13 mouse cellular contexts compared by ENCODE assay signal in the genomic region with DNA sequence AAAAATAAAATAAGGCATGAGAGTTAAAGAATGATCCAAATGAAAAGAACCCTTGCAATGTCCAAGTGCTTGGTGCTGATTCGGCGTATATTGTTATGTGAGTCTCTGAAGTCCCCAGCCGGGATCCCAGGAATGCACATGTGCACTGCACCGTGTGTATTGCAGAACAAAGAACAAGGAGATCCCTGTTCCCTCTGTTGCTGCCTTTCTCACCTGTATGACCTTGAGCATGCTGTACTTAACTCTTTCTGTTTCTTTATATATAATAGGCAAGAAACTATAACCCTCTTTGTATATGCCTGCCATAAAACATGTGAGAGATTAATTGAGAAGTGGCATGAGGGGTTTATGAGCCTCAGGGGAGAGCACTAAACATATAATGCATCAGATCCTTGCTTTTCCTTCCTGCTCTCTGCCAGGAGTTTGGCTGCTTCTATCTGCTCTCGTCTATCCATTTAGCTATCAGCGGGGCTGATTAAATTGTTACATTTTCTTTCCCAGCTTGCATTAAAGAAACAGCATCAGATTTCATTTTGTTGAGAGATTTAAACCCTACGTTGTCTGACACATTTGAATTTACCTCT.
A peak's percentile ranks its signal among the peaks of the same experiment; 100 is the strongest.
DNase-seq lines count a peak whose midpoint lies in the region; ATAC-seq and TF ChIP-seq lines count a peak whose summit lies in the region.
"Had no signal": no experiment of that assay in that cellular context is flagged by ENCODE, and none has a peak within 500 bp of the region (broad histone marks: within the 10 kb centered on the region; RNA-seq: fewer than 3 reads in every experiment).

No protein-coding gene starts in this region.

- no peak overlapping the region for H3K9ac ChIP-seq in forebrain, embryonic 13.5 days
- H3K9ac ChIP-seq in hindbrain, postnatal 0 days (replicated peaks; ENCODE audit: low read length): no peak overlapping the region
- H3K9ac ChIP-seq in neural tube, embryonic 11.5 days (ENCODE audit: low read length): no peak overlapping the region
- no peak overlapping the region for H3K9ac ChIP-seq in heart, embryonic 11.5 days (ENCODE audit: low read depth, low read length)

- WGBS in forebrain, embryonic 13.5 days: 30% methylated on average over 7 of the region's 7 CpGs
- WGBS in hindbrain, postnatal 0 days: 33% methylated on average over 7 of the region's 7 CpGs
- WGBS in neural tube, embryonic 11.5 days: 39% methylated on average over 7 of the region's 7 CpGs
- WGBS in heart, embryonic 11.5 days (ENCODE audit: insufficient replicate concordance): 64% methylated on average over 7 of the region's 7 CpGs

- no peak for TF ChIP-seq CTCF in hindbrain, postnatal 0 days (IDR thresholded peaks at IDR 0.05; ENCODE audit: low read depth)

- H3K4me2 ChIP-seq in forebrain, embryonic 13.5 days: no peak overlapping the region
- H3K4me2 ChIP-seq in hindbrain, postnatal 0 days (ENCODE audit: low read depth, low read length): no peak overlapping the region
- no peak overlapping the region for H3K4me2 ChIP-seq in neural tube, embryonic 11.5 days (ENCODE audit: low read depth)
- no peak overlapping the region for H3K4me2 ChIP-seq in heart, embryonic 11.5 days

- peak; percentile 37 for DNase-seq in embryo, embryonic 10.5 days (ENCODE audit: low spot score)
- peak; percentile 17 for DNase-seq in hindbrain, postnatal 0 days (ENCODE audit: low spot score)
- peak; percentile 28 for DNase-seq in neural tube, embryonic 11.5 days (ENCODE audit: low spot score)
- no peak for DNase-seq in adrenal gland, postnatal 25 days
- DNase-seq in frontal cortex, postnatal 14 days (ENCODE audit: low spot score in 2 of 2): no peak
- DNase-seq: cerebellum, postnatal 25 days; gastrocnemius, postnatal 36 days; kidney, adult 9 months; liver; right cerebral cortex, adult 18-20 months; thymus, adult 18-20 months had no signal

- no peak overlapping the region for H3K27ac ChIP-seq in forebrain, embryonic 13.5 days
- no peak overlapping the region for H3K27ac ChIP-seq in hindbrain, postnatal 0 days
- no peak overlapping the region; the same call in 1 of the 2 replicates for H3K27ac ChIP-seq in neural tube, embryonic 11.5 days (ENCODE audit: low read depth, low read length)
- H3K27ac ChIP-seq in heart, embryonic 11.5 days (ENCODE audit: low read depth, low read length): no peak overlapping the region

- H3K9me3 ChIP-seq in forebrain, embryonic 13.5 days (replicated peaks): no peaks in the 10 kb centered on the region
- H3K9me3 ChIP-seq in hindbrain, postnatal 0 days (ENCODE audit: low read length): no peaks in the 10 kb centered on the region
- H3K9me3 ChIP-seq in neural tube, embryonic 11.5 days (ENCODE audit: control insufficient read depth, low read length): no peaks in the 10 kb centered on the region
- H3K9me3 ChIP-seq in heart, embryonic 11.5 days (replicated peaks; ENCODE audit: control insufficient read depth, low read length): no peaks in the 10 kb centered on the region

- no peaks in the 10 kb centered on the region for H3K36me3 ChIP-seq in forebrain, embryonic 13.5 days (ENCODE audit: poor library complexity, severe bottlenecking)
- no peaks in the 10 kb centered on the region for H3K36me3 ChIP-seq in hindbrain, postnatal 0 days (ENCODE audit: insufficient read depth, low read length)
- no peaks in the 10 kb centered on the region for H3K36me3 ChIP-seq in neural tube, embryonic 11.5 days (ENCODE audit: control insufficient read depth, insufficient read depth, low read length)
- no peaks in the 10 kb centered on the region for H3K36me3 ChIP-seq in heart, embryonic 11.5 days (ENCODE audit: control insufficient read depth, insufficient read depth, low read length)

- H3K4me3 ChIP-seq in forebrain, embryonic 13.5 days: no peak overlapping the region
- no peak overlapping the region for H3K4me3 ChIP-seq in hindbrain, postnatal 0 days (ENCODE audit: low read length)
- no peak overlapping the region for H3K4me3 ChIP-seq in neural tube, embryonic 11.5 days (ENCODE audit: low read depth, low read length)
- H3K4me3 ChIP-seq in heart, embryonic 11.5 days (ENCODE audit: low read depth, low read length): no peak overlapping the region

- H3K4me1 ChIP-seq in forebrain, embryonic 13.5 days: peaks cover 24% of the 10 kb centered on the region
- H3K4me1 ChIP-seq in hindbrain, postnatal 0 days (ENCODE audit: insufficient read depth, low read length): no peaks in the 10 kb centered on the region
- no peaks in the 10 kb centered on the region; the same call in 1 of the 2 replicates for H3K4me1 ChIP-seq in neural tube, embryonic 11.5 days (ENCODE audit: control insufficient read depth, insufficient read depth, low read length)
- H3K4me1 ChIP-seq in heart, embryonic 11.5 days (ENCODE audit: control insufficient read depth, insufficient read depth, low read length): no peaks in the 10 kb centered on the region

- no peaks in the 10 kb centered on the region for H3K27me3 ChIP-seq in forebrain, embryonic 13.5 days
- no peaks in the 10 kb centered on the region for H3K27me3 ChIP-seq in hindbrain, postnatal 0 days (ENCODE audit: insufficient read depth, low read length)
- no peaks in the 10 kb centered on the region for H3K27me3 ChIP-seq in neural tube, embryonic 11.5 days (ENCODE audit: control insufficient read depth, insufficient read depth, low read length)
- H3K27me3 ChIP-seq in heart, embryonic 11.5 days (ENCODE audit: control insufficient read depth, insufficient read depth, low read length): no peaks in the 10 kb centered on the region

- ATAC-seq in forebrain, embryonic 13.5 days: peak; percentile 66; the same call in 1 of the 2 replicates
- no peak for ATAC-seq in hindbrain, postnatal 0 days
- 0 out of 2 replicates have a peak, but pooled peaks have one; percentile 38 for ATAC-seq in neural tube, embryonic 11.5 days (ENCODE audit: insufficient read depth, low FRiP score, low TSS enrichment)
- ATAC-seq in heart, embryonic 11.5 days (replicated peaks; ENCODE audit: insufficient number of reproducible peaks, low FRiP score, low TSS enrichment): no peak

Comparison
In these comparisons a context has a peak if more than half of its experiments do, and no peak if none do; other contexts are left out.
1. DNase-seq: peak in embryo, embryonic 10.5 days (single experiment), hindbrain, postnatal 0 days (single experiment) and neural tube, embryonic 11.5 days (single experiment); none in adrenal gland, postnatal 25 days (single experiment) and frontal cortex, postnatal 14 days (0 of 2).
2. ATAC-seq: peak in forebrain, embryonic 13.5 days (single experiment) and neural tube, embryonic 11.5 days (single experiment); none in hindbrain, postnatal 0 days (single experiment) and heart, embryonic 11.5 days (single experiment).